Mouse (Mus musculus) embryonic facial prominence, embryonic 14.5 days (tissue): Measurements from ENCODE around the gene Mafb. TPM values are rescaled to one million over a fixed set of nuclear protein-coding genes. Genes with fewer than 3 reads are reported as not detected.
A peak's percentile ranks its signal among the peaks of the same experiment; 100 is the strongest.

Experiments
- ATAC-seq: fragments of 200-750 bp; cut with Nextera tagmentation; 2 replicates; pipeline ENCODE4 v1.8.0; 2017; ENCODE audit warnings: low read depth, moderate number of reproducible peaks, moderate TSS enrichment
- DNase-seq: peaks from one replicate; pipeline ENCODE4 v3.0.0-alpha.2; 2015; ENCODE audit warnings: low spot score
- H3K27ac ChIP-seq: fragments of 300-500 bp; sonication (generic); replicated peaks from 2 replicates; pipeline ENCODE4 v1.5.1; 2014; ENCODE audit warnings: low read depth, mild to moderate bottlenecking, low read length, moderate library complexity
- H3K27me3 ChIP-seq: fragments of 300-500 bp; sonication (generic); replicated peaks from 2 replicates; pipeline ENCODE4 v1.6.1; 2014; ENCODE audit warnings: low read length; ENCODE audit not compliant: control insufficient read depth, insufficient read depth
- H3K36me3 ChIP-seq: fragments of 300-500 bp; sonication (generic); 2 replicates; pipeline ENCODE4 v1.6.1; 2014; ENCODE audit warnings: low read length, mixed read lengths; ENCODE audit not compliant: control insufficient read depth, insufficient read depth
- H3K4me1 ChIP-seq: fragments of 300-500 bp; sonication (generic); 2 replicates; pipeline ENCODE4 v1.6.1; 2014; ENCODE audit warnings: antibody characterized with exemption, low read length; ENCODE audit not compliant: control insufficient read depth, insufficient read depth
- H3K4me2 ChIP-seq: fragments of 300-500 bp; sonication (generic); 2 replicates; pipeline ENCODE4 v1.6.1; 2014; ENCODE audit warnings: low read depth, mild to moderate bottlenecking, low read length, moderate library complexity, mixed read lengths
- H3K4me3 ChIP-seq: fragments of 300-500 bp; sonication (generic); 2 replicates; pipeline ENCODE4 v1.5.1; 2014; ENCODE audit warnings: low read depth, mild to moderate bottlenecking, low read length
- H3K9ac ChIP-seq: fragments of 300-500 bp; sonication (generic); 2 replicates; pipeline ENCODE4 v1.6.1; 2014; ENCODE audit warnings: low read depth, mild to moderate bottlenecking, low read length, moderate library complexity, mixed read lengths
- H3K9me3 ChIP-seq: fragments of 300-500 bp; sonication (generic); 2 replicates; pipeline ENCODE4 v1.6.1; 2016; ENCODE audit warnings: low read length; ENCODE audit not compliant: control insufficient read depth
- WGBS: fragments of 180-500 bp; shearing (Covaris S2); extraction: QIAGEN DNeasy Blood & Tissue Kit; methylation state at CpG from one replicate; pipeline ENCODE4 v1.1.7; 2014; 5-methylcytosine and 5-hydroxymethylcytosine counted together
- polyA plus RNA-seq: library from polyadenylated mRNA; unstranded; fragments of >200 nt; fragmentation: Nextera tagmentation; extraction: Ambion mirVana; gene quantifications from 2 replicates; pipeline ENCODE4 v1.2.1, GENCODE M21; 2014

Mafb gene
- polyA plus RNA-seq, 1 experiment from 2014 or later, result 18.5 TPM

DNA sequence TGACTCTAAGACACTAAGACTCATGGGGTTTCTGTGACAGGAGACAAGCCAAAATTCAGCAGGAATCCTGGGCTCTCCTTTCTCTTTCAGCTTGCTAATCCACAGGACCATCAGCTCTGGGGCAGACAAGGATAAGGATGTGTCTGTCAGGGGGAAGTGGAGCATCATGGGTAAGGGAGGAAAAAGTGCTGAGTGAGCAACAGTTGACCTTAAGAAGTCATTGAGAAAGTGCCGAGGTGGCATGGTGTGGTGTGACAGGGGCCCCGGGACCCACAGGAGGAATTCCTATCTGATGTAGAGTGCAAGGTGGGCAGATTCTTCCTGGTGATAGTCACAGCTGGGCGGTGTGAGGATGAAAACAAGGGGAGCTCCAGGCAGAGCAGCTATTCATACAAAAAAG lies 25.8 kb upstream of the Mafb start:
- H3K4me2 ChIP-seq, result no peak overlapping the region
- WGBS, result 63% methylated on average over 3 of the region's 3 CpGs
- H3K27ac ChIP-seq, result no peak overlapping the region
- H3K9me3 ChIP-seq, result no peaks in the 10 kb centered on the region
- no peak overlapping the region for H3K4me3 ChIP-seq
- DNase-seq (no peak), ATAC-seq (no peak)
- no peaks in the 10 kb centered on the region; the same call in 1 of the 2 replicates for H3K27me3 ChIP-seq
- H3K4me1 ChIP-seq, result no peaks in the 10 kb centered on the region
- no peaks in the 10 kb centered on the region for H3K36me3 ChIP-seq
- H3K9ac ChIP-seq, result no peak overlapping the region

DNA sequence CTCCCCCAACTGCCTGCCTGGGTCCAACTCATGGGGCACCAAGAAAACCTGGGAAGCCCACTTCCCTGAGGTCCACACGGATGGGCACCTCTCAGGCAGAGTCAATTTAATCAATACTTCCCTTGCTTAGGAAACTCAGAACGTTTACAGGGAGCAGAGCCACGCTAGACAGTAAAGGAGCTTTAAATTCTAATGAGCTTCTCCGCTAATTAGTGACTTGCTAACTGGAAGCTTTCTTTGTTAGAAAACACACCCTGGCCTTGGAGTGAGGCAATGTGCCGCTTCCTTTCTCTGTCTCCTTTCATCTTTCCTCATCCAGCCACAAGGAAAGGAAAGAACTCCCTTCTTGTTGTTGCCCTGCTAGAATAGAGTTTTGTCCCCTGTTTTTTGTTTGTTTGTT lies 21.7 kb upstream of the Mafb start:
- no peak overlapping the region for H3K4me3 ChIP-seq
- H3K4me2 ChIP-seq, result no peak overlapping the region
- H3K4me1 ChIP-seq, result no peaks in the 10 kb centered on the region
- no peak for ATAC-seq
- no peaks in the 10 kb centered on the region for H3K36me3 ChIP-seq
- H3K27ac ChIP-seq, result no peak overlapping the region
- 35% methylated on average over 5 of the region's 5 CpGs for WGBS
- H3K9me3 ChIP-seq, result no peaks in the 10 kb centered on the region
- H3K27me3 ChIP-seq, result no peaks in the 10 kb centered on the region; the same call in 1 of the 2 replicates
- DNase-seq, result no peak
- H3K9ac ChIP-seq, result no peak overlapping the region

DNA sequence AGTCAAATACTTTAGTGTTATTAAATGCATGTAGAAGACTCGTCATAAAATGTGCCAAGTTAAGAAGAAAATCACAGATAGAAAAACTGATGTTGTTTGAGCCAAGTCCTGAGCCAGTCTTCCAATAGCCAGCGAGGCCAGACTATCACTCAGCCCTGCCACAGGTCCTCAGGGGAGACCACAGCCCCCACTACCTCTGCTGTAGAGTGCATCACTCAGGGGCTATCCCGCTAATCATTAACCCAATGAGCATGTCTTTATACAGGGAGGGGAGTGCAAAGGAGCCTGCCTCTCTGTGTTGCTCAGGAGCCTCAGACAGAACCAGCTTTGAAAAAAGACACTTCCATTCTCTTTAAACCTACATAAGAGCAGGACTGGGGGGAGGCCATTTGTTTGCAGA lies 16.6 kb upstream of the Mafb start:
- Histone ChIP-seq H3K27ac (no peak overlapping the region), H3K27me3 (0 out of 2 replicates have a peak, but pooled peaks cover 4% of the 10 kb centered on the region), H3K9me3 (no peaks in the 10 kb centered on the region), H3K4me3 (no peak overlapping the region), H3K9ac (no peak overlapping the region), H3K4me1 (no peaks in the 10 kb centered on the region), H3K4me2 (no peak overlapping the region), H3K36me3 (no peaks in the 10 kb centered on the region)
- DNase-seq (no peak), ATAC-seq (no peak)
- WGBS, result 55% methylated on average over 3 of the region's 3 CpGs

DNA sequence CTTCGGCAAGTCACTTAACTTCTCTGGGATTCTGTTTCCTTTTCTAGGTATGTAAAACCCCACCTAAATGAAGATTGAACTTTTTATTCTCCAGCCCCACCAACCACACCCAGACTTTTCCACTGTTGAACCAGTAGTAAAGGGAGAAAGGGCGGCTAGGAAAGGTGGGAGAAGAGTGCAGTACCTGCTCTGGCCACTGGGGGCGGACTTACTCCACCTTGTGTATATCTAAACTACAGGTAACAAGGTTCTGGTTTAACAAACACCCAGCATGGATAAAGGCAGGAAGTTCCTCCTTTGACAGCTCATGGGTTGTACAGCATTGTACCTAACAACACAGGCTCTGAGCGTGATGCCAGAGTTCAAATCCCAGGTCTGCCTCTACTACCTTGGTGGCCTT lies 11.4 kb upstream of the Mafb start:
- Histone ChIP-seq H3K27ac (no peak overlapping the region), H3K9me3 (no peaks in the 10 kb centered on the region), H3K36me3 (no peaks in the 10 kb centered on the region), H3K27me3 (peaks cover 28% of the 10 kb centered on the region), H3K4me3 (no peak overlapping the region), H3K4me2 (no peak overlapping the region), H3K4me1 (no peaks in the 10 kb centered on the region), H3K9ac (no peak overlapping the region)
- DNase-seq (no peak), ATAC-seq (no peak)
- WGBS, result 46% methylated on average over 4 of the region's 4 CpGs

DNA sequence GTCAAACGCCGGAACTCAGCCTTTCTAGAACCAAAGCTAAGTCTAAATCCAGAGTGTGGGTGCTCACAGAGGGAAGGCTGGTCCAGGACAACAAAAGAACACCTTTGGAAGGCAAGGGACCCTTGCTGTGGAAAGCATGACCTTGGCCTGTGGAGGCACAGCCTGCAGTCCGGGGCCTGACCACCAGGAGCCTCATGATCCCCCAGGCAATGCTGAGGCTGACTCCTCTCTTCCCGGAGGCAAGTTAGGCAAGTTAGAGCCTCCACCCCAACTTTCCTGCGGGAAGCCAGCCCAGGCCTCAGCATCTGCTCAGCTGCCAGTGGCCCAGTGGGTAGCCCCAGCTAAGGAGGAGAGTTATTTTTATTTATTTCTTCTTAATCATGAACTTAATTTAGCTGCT lies 9.4 kb upstream of the Mafb start:
- Histone ChIP-seq H3K4me1 (no peaks in the 10 kb centered on the region), H3K36me3 (no peaks in the 10 kb centered on the region), H3K4me2 (no peak overlapping the region), H3K27ac (no peak overlapping the region), H3K27me3 (peaks cover 47% of the 10 kb centered on the region), H3K9ac (no peak overlapping the region), H3K9me3 (no peaks in the 10 kb centered on the region), H3K4me3 (no peak overlapping the region)
- 43% methylated on average over 5 of the region's 5 CpGs for WGBS
- no peak for ATAC-seq
- DNase-seq, result no peak

DNA sequence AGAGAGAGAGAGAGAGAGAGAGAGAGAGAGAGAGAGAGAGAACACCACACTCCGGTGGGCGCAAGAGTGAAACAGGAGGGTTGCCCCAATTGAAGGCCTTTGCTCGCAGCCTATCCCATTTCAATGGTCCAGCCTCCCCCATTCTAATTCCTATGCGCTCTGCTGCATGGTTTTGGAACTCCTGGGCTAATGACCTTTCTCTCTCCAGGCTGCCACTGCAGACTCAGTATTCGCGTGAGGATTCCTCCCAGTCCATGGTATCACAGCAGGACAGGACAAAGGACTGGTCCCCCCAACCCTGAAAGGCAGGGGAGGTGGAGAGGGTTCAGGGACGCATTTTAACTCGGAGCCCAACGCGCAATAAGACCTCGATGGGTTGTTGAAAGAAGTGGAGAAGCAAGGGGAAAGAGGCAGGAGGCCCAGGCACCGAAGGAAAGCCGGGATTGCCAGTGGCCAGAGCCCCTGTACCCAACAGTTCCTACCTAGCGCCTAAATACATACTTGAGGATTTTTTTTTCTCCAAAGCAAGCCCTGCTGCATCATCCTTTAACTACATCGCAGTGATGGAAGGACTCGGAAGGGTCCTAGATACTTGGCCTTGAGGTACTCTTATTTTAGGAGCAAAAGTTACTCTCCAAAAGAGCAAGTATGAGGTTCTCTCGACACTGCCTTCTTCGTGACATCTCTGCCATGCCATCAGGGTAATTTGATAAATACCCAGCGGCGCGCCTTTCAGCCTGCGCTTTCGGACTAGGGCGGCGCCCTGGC lies 3.0 kb upstream of the Mafb start:
- Histone ChIP-seq H3K36me3 (no peaks in the 10 kb centered on the region), H3K4me2 (peak overlapping the region; percentile 99), H3K27me3 (peaks cover 79% of the 10 kb centered on the region), H3K9ac (no peak overlapping the region), H3K27ac (no peak overlapping the region), H3K9me3 (no peaks in the 10 kb centered on the region), H3K4me1 (peaks cover 4% of the 10 kb centered on the region; the same call in 1 of the 2 replicates), H3K4me3 (peak overlapping the region; percentile 65)
- 3% methylated on average over 25 of the region's 25 CpGs for WGBS
- no peak for ATAC-seq
- DNase-seq, result no peak

DNA sequence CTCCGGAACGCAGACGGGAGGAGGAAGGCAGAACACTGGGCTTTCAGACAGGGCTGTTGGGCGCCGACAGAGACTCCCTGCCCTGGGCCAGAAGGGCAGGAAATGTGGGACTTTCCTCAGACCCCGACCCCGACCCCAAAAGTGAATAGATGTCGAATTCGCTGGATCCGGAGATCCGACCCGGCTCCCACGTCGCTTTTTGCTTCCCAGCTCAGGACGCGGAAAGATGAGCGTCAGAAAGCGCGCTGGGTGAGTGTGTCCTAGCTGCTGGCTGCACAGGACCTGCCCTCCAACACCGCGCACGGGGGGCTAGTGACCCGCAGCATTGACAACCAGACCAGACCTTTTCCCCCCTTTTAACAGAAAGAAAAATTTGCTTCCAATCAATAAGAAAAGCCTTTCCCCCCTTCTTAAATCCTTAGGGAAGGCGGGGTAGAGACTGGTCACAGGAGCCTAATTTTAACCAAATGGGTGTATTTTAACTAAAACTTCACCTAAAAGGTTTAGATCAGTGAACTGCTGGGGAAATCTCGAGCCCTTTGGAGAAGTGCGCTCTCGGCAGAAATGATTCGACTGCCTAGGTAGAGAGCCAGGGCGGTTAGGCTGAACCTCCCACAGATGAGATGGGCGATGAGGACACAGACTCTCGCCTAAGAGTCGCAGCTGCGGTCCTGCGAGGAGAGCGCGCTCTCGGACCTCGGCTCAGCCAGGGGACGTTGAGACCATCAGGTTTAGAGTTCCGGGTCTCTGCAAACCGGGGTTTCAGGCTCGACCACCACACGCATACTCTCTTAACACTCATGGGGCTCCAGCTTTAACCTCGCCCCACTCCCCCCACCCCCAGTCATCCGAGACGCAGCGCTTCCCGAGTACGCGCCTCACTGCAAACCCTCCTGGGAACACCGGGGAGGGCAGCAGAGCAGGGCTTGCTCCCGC lies 1.8 kb upstream of the Mafb start:
- Histone ChIP-seq H3K36me3 (no peaks in the 10 kb centered on the region), H3K9me3 (no peaks in the 10 kb centered on the region), H3K27me3 (peaks cover 76% of the 10 kb centered on the region), H3K27ac (no peak overlapping the region), H3K4me3 (peak overlapping the region; percentile 65), H3K9ac (peak overlapping the region; percentile 30), H3K4me1 (peaks cover 4% of the 10 kb centered on the region; the same call in 1 of the 2 replicates), H3K4me2 (peak overlapping the region; percentile 99)
- DNase-seq (no peak), ATAC-seq (no peak)
- WGBS, result 1% methylated on average over 50 of the region's 52 CpGs

DNA sequence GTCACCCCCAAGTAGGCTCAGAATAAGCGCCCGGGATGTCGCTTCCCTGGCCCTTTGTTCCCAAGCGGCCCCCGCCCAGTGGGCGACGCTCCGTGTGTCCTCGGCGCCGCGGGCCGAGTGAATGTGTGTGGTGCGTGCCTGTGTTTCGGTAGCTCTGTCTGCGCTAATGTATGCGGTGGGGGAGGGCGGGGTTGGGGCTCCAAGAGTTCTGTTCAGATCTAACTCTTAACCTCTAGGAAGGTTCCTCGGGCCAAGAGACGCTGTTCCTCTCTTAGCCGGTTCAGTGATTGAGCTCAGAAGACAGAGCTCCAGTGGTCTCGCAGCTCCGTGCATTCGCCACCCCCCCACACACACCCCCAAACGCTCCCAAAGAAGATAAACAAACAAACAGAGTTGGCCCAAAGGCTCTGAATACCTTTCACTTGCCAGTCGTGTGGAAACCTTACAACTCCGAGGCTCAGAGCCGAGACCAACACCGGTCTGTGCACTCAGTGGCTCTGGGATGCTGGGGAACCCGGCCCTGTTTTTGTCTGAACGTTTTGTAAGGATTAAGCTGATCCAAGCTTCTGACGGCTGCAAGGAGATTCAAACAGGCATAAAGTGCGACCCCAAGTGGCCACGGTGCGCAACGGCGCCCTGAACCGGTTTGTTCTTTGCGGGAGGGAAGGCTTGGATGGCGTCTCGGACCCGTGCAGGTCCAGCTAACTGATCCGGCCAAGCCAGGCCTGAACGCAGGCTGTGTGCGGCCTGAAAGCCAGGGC lies 763 bp upstream of the Mafb start:
- Histone ChIP-seq H3K4me3 (peak overlapping the region; percentile 65), H3K36me3 (peaks cover 6% of the 10 kb centered on the region; the same call in 1 of the 2 replicates), H3K9me3 (no peaks in the 10 kb centered on the region), H3K27me3 (peaks cover 76% of the 10 kb centered on the region), H3K27ac (peak overlapping the region; percentile 86), H3K4me1 (peaks cover 4% of the 10 kb centered on the region; the same call in 1 of the 2 replicates), H3K9ac (peak overlapping the region; percentile 81), H3K4me2 (peak overlapping the region; percentile 99)
- DNase-seq (peak; percentile 96), ATAC-seq (peak; percentile 75)
- WGBS, result 1% methylated on average over 45 of the region's 45 CpGs
